Mouse (Mus musculus): ENCODE results near the gene Dip2c. TPM values are rescaled to one million over a fixed set of nuclear protein-coding genes. Genes with fewer than 3 reads are reported as not detected.

Gene Dip2c
- total RNA-seq, 2 experiments from 2014 or later: 25.1 to 26.9 TPM

DNA sequence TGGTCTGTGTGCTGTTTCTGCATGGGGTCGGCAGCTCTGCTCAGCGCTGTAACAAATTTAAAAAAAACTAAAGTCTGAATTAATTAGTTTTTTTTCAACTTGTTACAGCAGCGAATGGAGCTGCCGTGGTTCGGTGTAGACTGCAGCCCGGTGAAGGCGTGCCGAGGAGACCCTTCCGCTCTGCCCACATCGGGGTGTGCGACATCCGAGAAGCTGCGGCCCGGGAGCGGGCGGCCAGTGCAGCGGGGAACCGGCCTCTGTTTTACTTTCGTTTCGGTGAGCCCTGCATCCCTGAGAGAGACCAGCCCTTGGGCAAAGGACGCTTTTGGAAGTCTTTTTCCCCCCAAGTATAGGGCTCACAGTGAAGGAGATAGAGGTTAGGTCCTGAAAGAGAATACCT, 218.4 kb downstream of the Dip2c start:
- DNase-seq (ENCODE audit: low spot score in 2 of 2): no peak

DNA sequence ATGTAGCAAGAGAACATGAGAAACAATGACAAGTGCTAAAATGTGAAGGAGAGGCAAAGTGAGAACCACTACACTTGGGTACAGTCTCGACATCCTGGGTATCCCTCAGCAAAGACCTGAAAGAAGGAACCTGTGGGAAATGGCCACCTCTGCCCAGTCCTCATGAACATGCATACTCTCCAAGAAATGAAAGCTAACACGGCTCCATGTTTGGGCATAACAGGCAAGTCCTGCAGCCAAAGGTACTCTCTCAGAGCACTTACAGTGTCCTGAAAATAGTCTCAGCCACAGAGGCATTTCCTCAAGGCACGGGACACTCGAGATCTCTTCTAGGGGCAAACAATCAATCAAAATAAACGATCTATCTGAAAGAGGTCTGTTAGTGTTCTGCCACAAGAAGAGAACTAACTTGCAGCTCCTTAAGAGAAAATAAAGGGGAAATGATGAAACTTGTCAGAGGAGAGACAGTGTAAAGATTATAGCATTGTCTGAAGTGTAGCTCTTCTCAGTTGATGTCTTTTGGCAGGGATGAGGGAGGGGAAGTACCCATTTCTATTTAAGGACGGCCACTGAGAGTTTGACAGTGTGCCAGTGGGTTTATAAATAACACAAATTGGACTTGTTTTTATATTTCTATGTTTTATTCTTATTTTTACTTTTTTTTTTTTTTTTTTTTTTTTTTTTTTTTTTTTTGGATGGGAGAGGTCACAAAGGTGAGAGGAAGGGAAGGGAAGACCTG, 228.0 kb downstream of the Dip2c start:
- no peak for DNase-seq (ENCODE audit: low spot score in 2 of 2)

DNA sequence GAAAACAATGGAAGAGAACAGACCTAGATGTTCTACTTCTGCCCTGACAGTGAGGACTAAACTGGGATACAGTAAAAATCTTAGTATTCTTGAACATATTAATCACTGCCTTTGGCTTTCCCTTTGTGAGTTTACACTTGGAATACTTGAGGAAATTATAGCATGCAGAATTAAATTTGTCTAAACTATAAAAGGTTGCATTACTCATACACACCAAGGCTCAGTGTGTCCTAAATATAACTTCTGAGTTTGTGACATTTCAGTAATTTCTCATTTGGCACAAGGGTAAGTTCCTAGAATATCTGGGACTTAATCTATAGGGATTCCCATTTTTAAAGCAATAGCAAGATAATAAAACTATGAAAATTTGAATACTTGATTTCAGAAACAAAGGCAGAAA, 262.2 kb downstream of the Dip2c start:
- DNase-seq (ENCODE audit: low spot score in 2 of 2): no peak

DNA sequence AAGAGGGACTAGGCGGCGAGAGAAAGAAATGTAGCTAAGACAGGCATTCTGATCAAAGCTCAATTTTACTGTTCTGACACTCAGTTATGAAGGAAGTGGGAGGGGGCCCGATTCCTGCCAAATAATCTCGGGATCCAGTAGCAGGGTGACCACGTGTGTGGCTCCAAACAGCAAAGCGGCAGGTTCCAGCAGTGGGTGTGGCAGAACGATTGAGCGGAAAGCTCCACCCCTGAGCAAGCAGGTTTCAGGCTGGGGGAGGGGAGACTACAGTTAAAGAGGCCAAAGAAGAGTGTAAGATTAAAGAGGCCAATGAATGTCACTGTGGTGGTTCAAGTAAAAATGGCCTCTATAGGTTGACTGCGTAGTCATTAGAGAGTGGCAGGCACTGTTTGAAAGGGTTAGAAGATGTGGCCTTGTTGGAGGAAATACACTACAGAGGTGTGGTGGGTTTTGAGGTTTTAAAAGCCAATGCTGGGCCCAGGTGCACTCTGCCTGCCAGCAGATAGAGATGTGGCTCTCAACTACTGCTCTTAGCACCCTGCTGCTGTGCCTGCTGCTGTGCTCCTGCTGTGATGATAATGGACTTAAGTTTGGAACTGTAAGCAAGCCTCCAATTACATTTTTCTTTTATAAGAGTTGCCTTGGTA, 271.5 kb downstream of the Dip2c start:
- no peak for DNase-seq (ENCODE audit: low spot score in 2 of 2)

DNA sequence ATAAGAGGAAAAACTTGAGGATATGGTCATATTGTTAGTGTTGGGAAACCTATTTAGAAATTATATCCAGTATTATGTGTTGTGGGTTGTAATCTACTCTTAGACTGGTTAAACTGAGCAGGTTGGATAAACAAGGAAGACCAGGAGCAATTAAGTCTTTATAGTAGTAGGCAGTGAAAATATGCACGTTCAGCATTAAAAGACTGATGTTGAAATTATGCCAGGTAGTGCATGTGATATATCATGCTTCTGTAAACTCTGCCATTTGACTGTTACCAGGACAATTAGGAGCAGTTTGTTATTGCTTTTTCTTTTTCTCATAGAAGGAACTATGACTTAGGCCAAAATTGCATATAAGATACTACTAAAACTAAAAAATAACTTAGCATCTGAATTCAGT, 285.8 kb downstream of the Dip2c start:
- no peak for DNase-seq (ENCODE audit: low spot score in 2 of 2)

DNA sequence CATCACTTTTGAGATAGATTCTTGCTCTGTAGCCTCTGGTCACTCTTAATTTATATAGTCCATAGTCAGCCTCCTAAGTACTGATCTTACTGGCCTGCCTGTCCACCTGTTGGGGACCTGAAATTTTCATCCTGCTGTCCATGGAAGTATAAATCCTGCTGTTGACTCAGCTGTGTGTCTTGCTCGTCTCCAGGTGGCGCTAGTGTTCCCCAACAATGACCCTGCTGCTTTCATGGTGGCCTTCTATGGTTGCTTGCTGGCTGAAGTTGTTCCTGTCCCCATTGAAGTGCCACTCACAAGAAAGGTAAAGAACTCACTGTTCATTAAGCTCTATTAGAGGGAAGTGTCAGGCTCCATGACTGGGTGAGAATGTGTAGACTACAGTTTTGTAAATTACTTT, 286.6 kb downstream of the Dip2c start:
- DNase-seq (ENCODE audit: low spot score in 2 of 2): peak in 1 of 2 experiments; percentile 10

DNA sequence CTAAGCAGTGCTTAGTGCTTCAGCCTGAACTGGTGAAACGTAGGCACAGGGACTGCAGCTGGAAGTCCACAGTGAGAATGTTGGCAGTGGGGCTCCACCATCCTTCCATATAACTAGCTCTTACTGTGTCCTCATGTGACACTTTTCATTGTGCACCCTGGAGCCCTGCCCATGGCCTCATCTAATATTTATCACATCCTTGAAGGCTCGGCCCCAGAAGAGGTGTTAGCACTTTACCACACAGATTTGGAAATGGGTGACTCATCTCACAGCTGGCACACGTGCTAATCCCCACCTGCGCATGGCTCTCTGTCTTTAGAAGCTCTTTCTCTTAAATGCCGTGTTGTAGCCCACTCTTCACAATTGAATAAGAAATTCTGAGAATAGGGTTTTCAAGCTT, 292.5 kb downstream of the Dip2c start:
- DNase-seq (ENCODE audit: low spot score in 2 of 2): no peak

DNA sequence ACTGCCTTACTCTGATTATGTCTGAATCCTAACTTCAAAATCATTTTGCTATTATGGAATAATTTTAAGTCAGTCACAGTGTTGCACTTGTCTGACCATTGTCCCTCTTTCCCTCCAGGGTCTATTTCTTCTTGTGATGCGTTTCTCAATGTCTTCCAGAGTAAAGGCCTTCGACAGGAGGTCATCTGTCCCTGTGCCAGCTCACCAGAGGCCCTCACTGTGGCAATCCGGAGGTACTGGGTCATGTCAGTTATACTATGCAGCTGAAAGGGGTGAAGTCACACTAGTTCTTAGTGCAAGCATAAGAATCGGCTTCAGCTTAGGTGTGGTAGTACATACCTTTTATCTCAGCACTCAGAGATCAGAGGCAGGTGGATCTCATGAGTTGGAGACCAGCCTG, 300.4 kb downstream of the Dip2c start:
- DNase-seq (ENCODE audit: low spot score in 2 of 2): no peak

DNA sequence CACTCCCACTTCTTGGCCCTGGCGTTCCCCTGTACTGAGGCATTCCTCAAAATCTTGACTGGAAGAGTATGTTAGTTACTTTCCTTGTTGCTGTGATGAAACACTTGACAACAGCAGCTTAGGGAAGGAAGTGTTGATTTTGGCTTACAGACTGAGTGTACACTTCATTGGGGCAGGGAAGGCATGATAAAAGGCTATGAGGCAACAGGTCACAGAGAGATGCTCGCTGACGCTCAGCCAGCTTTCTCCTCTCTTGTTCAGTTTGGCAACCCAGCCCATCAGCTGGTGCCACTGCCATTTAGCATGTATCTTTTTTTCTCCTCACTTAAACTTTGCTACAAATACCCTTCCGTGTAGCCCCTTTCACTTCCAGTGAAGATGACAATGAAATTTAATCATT, 302.1 kb downstream of the Dip2c start:
- DNase-seq (ENCODE audit: low spot score in 2 of 2): no peak

DNA sequence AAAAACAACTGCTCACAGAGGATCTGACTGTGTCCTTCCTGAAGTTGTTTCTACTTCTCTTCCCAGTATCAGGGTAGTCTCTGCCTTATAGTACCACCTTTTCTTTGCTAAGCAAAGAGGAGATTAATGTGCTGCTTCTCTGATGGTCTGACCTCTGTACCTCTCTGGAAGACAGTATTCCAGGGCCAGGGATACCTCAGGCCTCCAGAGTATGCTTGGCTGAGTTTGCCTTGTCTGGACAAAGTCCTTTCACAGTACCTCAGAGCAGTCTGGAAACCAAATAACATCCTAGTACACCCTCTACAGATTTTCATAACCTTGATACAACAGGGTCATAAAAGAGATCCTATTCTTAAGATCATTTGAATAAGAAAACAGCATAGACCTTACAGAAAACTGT, 305.5 kb downstream of the Dip2c start:
- DNase-seq (ENCODE audit: low spot score in 2 of 2): no peak

DNA sequence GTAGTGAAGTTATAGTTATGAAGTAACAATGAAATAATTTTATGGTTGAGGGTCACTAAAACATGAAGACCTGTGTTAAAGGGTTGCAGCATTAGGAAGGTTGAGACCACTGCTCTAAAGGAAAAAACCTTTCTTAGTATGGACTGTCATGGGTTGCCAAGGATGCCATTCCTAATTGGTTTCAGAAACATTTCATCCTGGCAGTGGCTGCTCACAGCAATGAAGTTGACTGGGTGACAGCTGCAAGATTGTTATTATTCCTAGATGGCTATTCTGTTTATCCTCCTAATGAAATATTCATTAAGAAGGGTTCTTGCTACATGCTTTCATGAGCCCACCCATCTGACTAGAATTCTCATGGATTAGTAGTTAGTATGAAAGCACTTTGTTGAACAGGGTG, 307.3 kb downstream of the Dip2c start:
- no peak for DNase-seq (ENCODE audit: low spot score in 2 of 2)

DNA sequence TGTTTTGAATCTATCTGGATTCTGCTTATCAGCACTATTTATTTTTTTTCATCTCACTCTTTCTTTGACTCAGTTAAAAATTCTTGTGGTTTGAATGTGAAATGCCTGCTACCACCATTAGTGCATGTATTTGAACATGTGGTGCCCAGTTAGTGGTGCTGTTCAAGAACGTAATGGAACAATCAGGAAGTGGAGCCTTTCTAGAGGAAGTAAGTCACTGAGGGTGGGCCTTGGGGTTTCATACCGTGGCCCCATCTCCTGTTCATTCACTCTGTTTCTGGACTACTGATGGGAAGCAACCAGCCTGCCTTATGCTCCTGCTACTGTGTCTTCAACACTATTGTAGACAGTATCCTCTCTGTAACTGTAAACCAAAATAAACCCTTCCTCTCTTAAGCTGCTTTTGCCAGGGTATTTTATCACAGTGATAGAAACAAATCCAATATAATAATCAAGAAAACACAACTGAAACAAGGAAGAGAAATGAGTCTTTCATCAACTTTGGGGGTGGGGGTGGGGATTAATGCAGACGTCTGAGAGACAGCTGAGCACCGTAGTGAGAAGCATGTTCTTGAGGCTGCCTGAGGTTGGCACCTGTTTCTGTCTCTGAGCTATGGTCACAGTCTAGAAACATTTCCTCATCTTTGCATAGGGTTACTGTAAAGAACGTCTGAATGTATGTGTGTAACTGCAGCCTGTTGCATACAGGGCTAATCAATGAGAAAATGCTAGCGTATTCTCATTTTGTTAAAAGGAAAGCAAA, 323.2 kb downstream of the Dip2c start:
- DNase-seq (ENCODE audit: low spot score in 2 of 2): no peak

DNA sequence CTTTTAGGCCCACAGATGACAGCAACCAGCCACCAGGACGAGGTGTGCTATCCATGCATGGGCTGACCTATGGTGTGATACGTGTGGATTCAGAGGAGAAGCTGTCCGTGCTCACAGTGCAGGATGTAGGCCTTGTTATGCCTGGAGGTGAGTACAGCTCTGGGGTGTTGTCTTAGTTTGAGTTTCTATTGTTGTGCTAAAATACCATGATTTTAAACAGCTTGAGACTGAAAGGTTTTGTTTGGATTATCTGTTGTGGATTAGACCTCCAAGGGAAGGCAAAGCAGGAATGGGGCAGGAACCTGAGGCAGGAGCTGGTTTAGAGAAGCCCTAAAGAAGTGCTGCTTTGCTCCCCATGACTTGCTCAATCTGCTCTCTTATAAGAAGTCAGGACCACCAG, 325.0 kb downstream of the Dip2c start:
- DNase-seq (ENCODE audit: low spot score in 2 of 2): no peak

DNA sequence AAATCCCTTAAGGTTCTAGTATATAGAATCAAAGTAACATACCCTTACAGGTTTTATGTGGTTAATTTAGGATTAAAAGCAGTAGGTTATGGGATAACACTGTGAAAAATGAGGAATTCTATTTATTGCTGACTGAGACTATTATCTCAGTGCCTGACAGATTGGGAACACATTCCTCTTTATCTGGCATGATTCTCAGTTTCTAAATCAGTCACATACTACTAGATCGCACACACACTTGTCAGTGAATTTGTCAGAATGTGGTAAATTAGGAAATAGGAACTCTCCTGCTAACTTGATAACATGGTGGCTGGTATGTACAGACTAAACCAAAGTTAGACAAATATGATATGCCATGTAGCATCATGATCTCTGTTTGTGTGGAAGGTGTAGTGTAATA, 334.9 kb downstream of the Dip2c start:
- no peak for DNase-seq (ENCODE audit: low spot score in 2 of 2)

DNA sequence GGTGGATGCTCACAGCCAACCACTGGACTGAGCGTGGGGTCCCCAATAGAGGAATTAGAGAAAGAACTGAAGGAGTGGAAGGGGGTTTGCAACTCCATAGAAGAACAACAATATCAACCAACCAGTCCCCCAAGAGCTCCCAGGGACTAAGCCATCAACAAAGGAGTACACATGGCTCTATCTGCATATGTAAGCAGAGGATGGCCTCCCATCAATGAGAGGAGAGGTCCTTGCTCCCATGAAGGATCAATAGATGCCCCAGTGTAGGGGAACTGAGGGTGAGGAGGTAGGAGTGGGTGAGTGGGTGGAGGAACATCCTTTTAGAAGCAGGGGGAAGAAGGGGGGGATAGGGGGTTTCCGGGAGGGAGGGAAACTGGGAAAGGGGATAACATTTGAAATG, 356.4 kb downstream of the Dip2c start:
- no peak for DNase-seq (ENCODE audit: low spot score in 2 of 2)

DNA sequence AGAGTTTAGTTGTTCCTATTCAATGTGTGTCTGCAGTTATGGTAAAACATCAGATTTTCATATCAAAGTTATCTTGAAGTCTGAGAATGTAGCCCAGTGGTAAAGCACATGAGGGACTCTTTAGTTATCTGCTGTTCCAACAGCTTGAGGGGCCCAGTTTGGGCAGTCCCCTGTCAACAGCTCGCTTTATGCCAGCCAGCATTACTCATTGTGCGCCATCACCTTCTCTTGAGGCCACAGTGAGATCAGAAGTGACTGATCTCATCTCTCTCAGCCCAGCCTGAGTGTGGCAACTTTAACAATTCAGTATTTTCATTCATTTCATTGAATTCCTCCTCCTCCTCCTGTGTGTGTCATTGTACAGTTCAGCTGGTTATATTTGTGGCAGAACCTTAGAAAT, 359.6 kb downstream of the Dip2c start:
- no peak for DNase-seq (ENCODE audit: low spot score in 2 of 2)

DNA sequence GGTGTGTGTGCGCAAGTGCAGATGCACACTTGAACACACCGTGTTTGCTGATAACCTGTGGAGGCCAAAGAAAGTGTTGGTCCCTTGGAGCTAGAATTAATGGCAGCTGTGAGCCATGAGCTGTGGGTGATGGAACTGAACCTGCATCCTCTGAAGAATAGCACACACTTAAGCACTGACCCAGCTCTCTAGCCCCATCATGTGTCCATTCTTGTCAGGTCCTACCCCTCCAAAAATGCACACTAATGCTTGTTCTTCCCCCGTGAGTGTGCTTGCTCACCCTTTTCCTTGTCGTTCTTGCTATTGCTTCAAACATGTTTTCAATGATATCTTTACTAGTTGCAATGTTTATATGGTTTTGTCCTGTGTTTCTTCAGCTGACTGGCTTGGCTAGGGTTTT, 360.2 kb downstream of the Dip2c start:
- no peak for DNase-seq (ENCODE audit: low spot score in 2 of 2)

DNA sequence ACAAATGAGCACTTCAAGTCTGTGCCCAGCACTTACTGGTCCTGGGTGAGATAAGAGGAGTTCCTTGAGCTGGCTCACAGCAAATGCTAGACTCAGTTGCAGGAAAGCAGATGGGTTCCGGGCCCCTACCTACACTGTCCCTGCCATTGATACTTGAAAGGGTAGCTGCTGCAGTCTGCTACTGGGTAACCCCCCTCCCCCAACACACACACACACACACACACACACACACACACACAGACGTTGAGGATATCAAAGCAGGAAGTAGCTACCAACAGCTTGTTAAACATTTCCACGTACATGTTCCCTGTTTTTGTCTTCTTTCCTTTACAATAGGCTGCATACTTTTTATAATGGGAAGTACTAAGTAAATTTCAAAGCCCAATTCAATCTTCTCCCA, 361.6 kb downstream of the Dip2c start:
- no peak for DNase-seq (ENCODE audit: low spot score in 2 of 2)

DNA sequence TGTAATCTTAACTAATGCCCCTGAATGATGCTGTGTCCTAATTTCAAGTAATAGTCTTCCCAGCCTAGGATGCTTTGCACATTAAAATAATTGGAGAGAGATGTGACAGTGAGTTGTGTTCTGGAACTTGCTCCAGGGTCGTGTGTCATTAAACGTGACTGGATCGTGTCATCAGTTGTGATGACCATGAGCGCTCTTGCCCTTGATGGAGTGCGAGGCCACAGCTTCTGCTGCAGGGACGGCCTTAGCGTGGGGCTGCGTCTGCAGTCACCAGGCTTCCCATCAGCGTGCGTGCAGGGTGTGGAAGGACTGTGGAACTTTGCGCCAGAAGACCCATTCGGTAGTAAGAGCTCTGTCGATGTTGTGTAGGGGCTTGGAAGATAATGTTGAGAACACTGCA, 372.4 kb downstream of the Dip2c start:
- no peak for DNase-seq (ENCODE audit: low spot score in 2 of 2)

DNA sequence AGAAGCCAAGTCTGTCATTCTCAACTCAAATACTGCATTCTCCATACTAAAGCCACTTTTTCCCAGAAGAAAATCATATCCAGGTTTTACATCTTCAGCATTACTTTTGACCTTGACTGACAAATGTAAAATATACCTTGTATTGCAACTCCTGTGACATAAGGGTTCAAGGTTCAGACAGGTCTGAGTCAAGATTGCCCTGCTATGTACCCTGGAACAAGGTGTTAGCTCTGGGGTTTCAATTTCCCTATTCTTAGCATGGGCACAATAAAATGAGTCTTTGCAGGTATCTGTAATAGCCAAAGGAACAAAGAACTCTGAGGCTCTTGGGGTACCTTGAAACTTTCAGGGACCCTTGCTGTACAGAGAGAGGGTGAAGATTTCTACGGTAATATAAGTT, 373.6 kb downstream of the Dip2c start:
- no peak for DNase-seq (ENCODE audit: low spot score in 2 of 2)

DNA sequence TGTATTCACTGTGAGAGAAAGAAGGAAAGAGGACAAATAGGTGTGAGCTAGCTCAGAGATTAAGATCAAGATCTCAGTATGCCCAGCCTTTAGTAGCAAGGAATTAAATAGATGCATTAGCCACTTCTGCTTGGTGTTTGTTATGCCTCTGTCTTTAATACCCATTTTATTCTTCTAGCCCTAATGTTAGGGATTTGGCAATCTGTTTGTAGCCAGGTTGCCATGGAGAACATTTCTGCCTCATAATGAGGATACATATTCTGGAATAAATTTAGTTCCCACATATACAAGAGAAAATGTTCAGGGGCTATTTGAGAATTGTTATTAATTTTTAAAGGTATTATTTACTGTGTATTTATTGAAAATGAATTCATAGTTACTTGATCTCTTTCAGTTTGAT, 374.3 kb downstream of the Dip2c start:
- DNase-seq (ENCODE audit: low spot score in 2 of 2): no peak

DNA sequence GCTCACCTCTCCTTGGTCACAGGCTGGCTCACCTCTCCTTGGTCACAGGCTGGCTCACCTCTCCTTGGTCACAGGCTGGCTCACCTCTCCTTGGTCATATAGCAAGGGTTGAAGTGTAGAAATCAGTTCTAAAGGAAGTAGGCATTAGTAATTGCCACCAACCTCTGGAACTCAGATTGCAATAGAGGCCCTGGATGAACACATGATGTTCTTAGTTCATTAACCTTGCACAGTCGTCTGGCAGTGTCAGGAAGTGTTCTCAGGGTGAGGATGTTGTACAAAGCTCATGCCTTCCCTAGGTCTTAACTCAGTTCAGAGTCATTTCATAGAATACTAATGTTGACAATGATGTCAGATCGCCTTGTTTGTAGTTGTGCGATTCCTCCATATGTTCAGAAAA, 376.7 kb downstream of the Dip2c start:
- DNase-seq (ENCODE audit: low spot score in 2 of 2): no peak

DNA sequence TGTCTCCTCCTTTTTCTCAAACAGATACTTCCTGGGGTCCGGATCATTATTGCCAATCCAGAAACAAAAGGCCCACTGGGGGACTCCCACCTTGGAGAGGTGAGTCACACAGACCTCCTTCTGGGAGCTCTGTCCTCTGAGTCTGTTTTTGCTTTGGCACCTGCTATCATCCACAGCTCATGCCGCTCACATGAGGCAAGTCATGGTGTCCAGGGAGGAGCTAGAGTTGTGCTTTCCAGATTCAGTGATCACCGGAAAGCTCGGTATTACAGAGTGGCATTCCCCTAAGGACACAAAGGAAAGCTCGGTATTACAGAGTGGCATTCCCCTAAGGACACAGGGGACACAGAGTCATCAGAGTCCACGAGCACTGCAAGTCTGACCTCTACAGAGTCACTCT, 380.3 kb downstream of the Dip2c start:
- no peak for DNase-seq (ENCODE audit: low spot score in 2 of 2)

All from adrenal gland, postnatal 4 days (tissue).